Mouse (Mus musculus): ENCODE data around the gene Rhot1.

DNA sequence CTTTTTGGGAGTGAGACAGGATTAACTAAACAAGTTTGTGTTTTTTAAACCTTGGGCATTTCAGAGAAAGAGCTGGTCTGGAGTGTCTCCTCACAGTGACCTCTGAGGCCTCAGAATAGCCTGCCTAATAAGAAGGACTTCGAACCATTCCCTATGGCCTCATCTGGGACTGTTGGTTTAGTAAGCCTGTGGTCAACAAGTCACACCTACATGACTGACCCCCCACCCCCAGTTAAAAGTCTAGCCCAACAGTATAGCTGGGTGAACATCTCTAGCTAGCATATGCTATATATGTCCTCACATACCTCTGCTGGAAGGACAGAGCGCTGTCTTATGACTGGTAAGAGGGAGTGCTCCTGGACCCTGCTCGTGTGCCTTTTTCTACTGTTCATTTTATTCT lies 9.5 kb upstream of the Rhot1 start:
- TF ChIP-seq CTCF (IDR thresholded peaks at IDR 0.05; ENCODE audit: borderline replicate concordance, extremely low read depth, insufficient read depth, insufficient read length): no peak
- no peak for TF ChIP-seq POLR2A (IDR thresholded peaks at IDR 0.05; ENCODE audit: borderline replicate concordance, extremely low read depth, insufficient read depth, insufficient read length, poor library complexity, severe bottlenecking)

All from brain, embryonic 14.5 days (tissue).